Mouse (Mus musculus): Measurements from ENCODE around the gene Herpud2.
"Not testable (repeated sequence)": the region's sequence is repeated elsewhere in the genome, so short reads cannot be mapped to it uniquely, and the experiment has no call there.

Gene Herpud2

GRCm38 (mm10) chr9:25143950-25144349 lies 7.7 kb downstream of the Herpud2 start:
- no peak for DNase-seq

GRCm38 (mm10) chr9:25142988-25143387 lies 8.6 kb downstream of the Herpud2 start:
- no peak for DNase-seq

GRCm38 (mm10) chr9:25142041-25142440 lies 9.6 kb downstream of the Herpud2 start:
- DNase-seq = no peak

GRCm38 (mm10) chr9:25140330-25140729 lies 11.3 kb downstream of the Herpud2 start:
- DNase-seq = no peak

- no peak for DNase-seq
These were observed 12.7 kb downstream of the Herpud2 start for GRCm38 (mm10) chr9:25138900-25139299.

- no peak for DNase-seq
These were observed 18.7 kb downstream of the Herpud2 start for GRCm38 (mm10) chr9:25132920-25133319.

GRCm38 (mm10) chr9:25132253-25132652 lies 19.4 kb downstream of the Herpud2 start:
- no peak for DNase-seq

GRCm38 (mm10) chr9:25124048-25124447 lies 27.6 kb downstream of the Herpud2 start:
- DNase-seq = no peak

- DNase-seq = not testable (repeated sequence)
These were observed 28.0 kb downstream of the Herpud2 start for GRCm38 (mm10) chr9:25123590-25123989.

GRCm38 (mm10) chr9:25104638-25105037 lies 47.0 kb downstream of the Herpud2 start:
- peak; percentile 36 for DNase-seq

GRCm38 (mm10) chr9:25102881-25103280 lies 48.7 kb downstream of the Herpud2 start:
- no peak for DNase-seq

- DNase-seq = no peak
These were observed 60.8 kb downstream of the Herpud2 start for GRCm38 (mm10) chr9:25090853-25091252.

- DNase-seq = no peak
These were observed 62.5 kb downstream of the Herpud2 start, which contains the start of gene Gm10181 for GRCm38 (mm10) chr9:25089122-25089521. Gene Gm10181, plus strand, starts transcription at chr9:25089422.

GRCm38 (mm10) chr9:25076505-25076904 lies 75.1 kb downstream of the Herpud2 start:
- no peak for DNase-seq

- no peak for DNase-seq
These were observed 75.6 kb downstream of the Herpud2 start for GRCm38 (mm10) chr9:25075977-25076376.

- no peak for DNase-seq
These were observed 79.0 kb downstream of the Herpud2 start for GRCm38 (mm10) chr9:25072666-25073065.

- no peak for DNase-seq
These were observed 92.9 kb downstream of the Herpud2 start for GRCm38 (mm10) chr9:25058726-25059125.

Measured in thymus, postnatal 25 days (tissue).